Mouse (Mus musculus): ENCODE data around the gene A030005K14Rik. TPM values are rescaled to one million over a fixed set of nuclear protein-coding genes. Genes with fewer than 3 reads are reported as not detected.

The A030005K14Rik gene
- polyA plus RNA-seq, 1 experiment from 2014 or later = not detected

- Histone ChIP-seq H3K27me3 (no peaks in the 10 kb centered on the region), H3K4me3 (replicated peaks) (no peak overlapping the region), H3K9ac (no peak overlapping the region), H3K4me2 (no peak overlapping the region), H3K9me3 (replicated peaks) (no peaks in the 10 kb centered on the region), H3K4me1 (replicated peaks) (no peaks in the 10 kb centered on the region), H3K36me3 (no peaks in the 10 kb centered on the region), H3K27ac (no peak overlapping the region)
- ATAC-seq (ENCODE audit: low read depth) (no peak), DNase-seq (no peak)
- WGBS (ENCODE audit: insufficient replicate concordance) = 41% methylated on average over 5 of the region's 5 CpGs
These were observed 24.7 kb downstream of the A030005K14Rik start for GRCm38 (mm10) chr1:83034509-83034908.

- H3K9ac ChIP-seq = no peak overlapping the region
- H3K36me3 ChIP-seq = no peaks in the 10 kb centered on the region
- no peak for ATAC-seq (ENCODE audit: low read depth)
- WGBS (ENCODE audit: insufficient replicate concordance) = 74% methylated on average over 6 of the region's 6 CpGs
- no peak overlapping the region for H3K27ac ChIP-seq
- no peaks in the 10 kb centered on the region for H3K27me3 ChIP-seq
- DNase-seq = no peak
- H3K4me3 ChIP-seq (replicated peaks) = no peak overlapping the region
- no peaks in the 10 kb centered on the region for H3K9me3 ChIP-seq (replicated peaks)
- no peak overlapping the region for H3K4me2 ChIP-seq
- H3K4me1 ChIP-seq (replicated peaks) = no peaks in the 10 kb centered on the region
These were observed 26.7 kb downstream of the A030005K14Rik start for GRCm38 (mm10) chr1:83032508-83032907.

GRCm38 (mm10) chr1:83031950-83032349, 27.2 kb downstream of the A030005K14Rik start:
- Histone ChIP-seq H3K27me3 (no peaks in the 10 kb centered on the region), H3K27ac (no peak overlapping the region), H3K4me2 (no peak overlapping the region), H3K4me3 (replicated peaks) (no peak overlapping the region), H3K4me1 (replicated peaks) (no peaks in the 10 kb centered on the region), H3K9me3 (replicated peaks) (no peaks in the 10 kb centered on the region), H3K36me3 (no peaks in the 10 kb centered on the region), H3K9ac (no peak overlapping the region)
- WGBS (ENCODE audit: insufficient replicate concordance) = 33% methylated on average over 1 of the region's 1 CpGs
- DNase-seq (no peak), ATAC-seq (ENCODE audit: low read depth) (no peak)

- Histone ChIP-seq H3K4me3 (replicated peaks) (no peak overlapping the region), H3K9me3 (replicated peaks) (no peaks in the 10 kb centered on the region), H3K4me1 (replicated peaks) (no peaks in the 10 kb centered on the region), H3K4me2 (no peak overlapping the region), H3K9ac (no peak overlapping the region), H3K27ac (no peak overlapping the region), H3K27me3 (no peaks in the 10 kb centered on the region), H3K36me3 (no peaks in the 10 kb centered on the region)
- DNase-seq (no peak), ATAC-seq (ENCODE audit: low read depth) (no peak)
- 32% methylated on average over 1 of the region's 1 CpGs for WGBS (ENCODE audit: insufficient replicate concordance)
These were observed 42.6 kb downstream of the A030005K14Rik start for GRCm38 (mm10) chr1:83016556-83016955.

- H3K9ac ChIP-seq = no peak overlapping the region
- H3K4me1 ChIP-seq (replicated peaks) = no peaks in the 10 kb centered on the region
- H3K36me3 ChIP-seq = no peaks in the 10 kb centered on the region
- WGBS (ENCODE audit: insufficient replicate concordance) = 70% methylated on average over 10 of the region's 10 CpGs
- H3K27ac ChIP-seq = no peak overlapping the region
- H3K4me3 ChIP-seq (replicated peaks) = no peak overlapping the region
- no peaks in the 10 kb centered on the region for H3K9me3 ChIP-seq (replicated peaks)
- H3K27me3 ChIP-seq = no peaks in the 10 kb centered on the region
- DNase-seq (no peak), ATAC-seq (ENCODE audit: low read depth) (no peak)
- no peak overlapping the region for H3K4me2 ChIP-seq
These were observed 43.8 kb downstream of the A030005K14Rik start for GRCm38 (mm10) chr1:83015329-83015879.

GRCm38 (mm10) chr1:83014477-83014876, 44.7 kb downstream of the A030005K14Rik start:
- DNase-seq (no peak), ATAC-seq (ENCODE audit: low read depth) (no peak)
- no peaks in the 10 kb centered on the region for H3K4me1 ChIP-seq (replicated peaks)
- no peak overlapping the region for H3K4me2 ChIP-seq
- no peak overlapping the region for H3K9ac ChIP-seq
- no peaks in the 10 kb centered on the region for H3K9me3 ChIP-seq (replicated peaks)
- no peak overlapping the region for H3K27ac ChIP-seq
- H3K36me3 ChIP-seq = no peaks in the 10 kb centered on the region
- no peak overlapping the region for H3K4me3 ChIP-seq (replicated peaks)
- whole genome bisulfite sequencing (ENCODE audit: insufficient replicate concordance) = 77% methylated on average over 3 of the region's 3 CpGs
- H3K27me3 ChIP-seq = no peaks in the 10 kb centered on the region

Other genes starting within 250 kb of the A030005K14Rik start
- gene Agfg1, start 219.9 kb downstream of the A030005K14Rik start, polyA plus RNA-seq (2015; fragmentation: Nextera tagmentation; extraction: Ambion mirVana) = 47.2 and 53.9 TPM in 2 replicates
- gene A030005L19Rik, start 146.1 kb downstream of the A030005K14Rik start, polyA plus RNA-seq (2015; fragmentation: Nextera tagmentation; extraction: Ambion mirVana) = 0.16 and 0.19 TPM in 2 replicates
- gene A030014E15Rik, start 134.5 kb downstream of the A030005K14Rik start, polyA plus RNA-seq (2015; fragmentation: Nextera tagmentation; extraction: Ambion mirVana) = not detected in 2 replicates
- not detected in 2 replicates for gene Gm6217, start 128.0 kb downstream of the A030005K14Rik start, polyA plus RNA-seq (2015; fragmentation: Nextera tagmentation; extraction: Ambion mirVana)
- not detected in 2 replicates for gene A030003K21Rik, start 116.0 kb downstream of the A030005K14Rik start, polyA plus RNA-seq (2015; fragmentation: Nextera tagmentation; extraction: Ambion mirVana)
- not detected in 2 replicates for gene Gm7544, start 103.4 kb downstream of the A030005K14Rik start, polyA plus RNA-seq (2015; fragmentation: Nextera tagmentation; extraction: Ambion mirVana)
- gene Gm47955, start 99.1 kb downstream of the A030005K14Rik start, polyA plus RNA-seq (2015; fragmentation: Nextera tagmentation; extraction: Ambion mirVana) = not detected in 2 replicates
- gene Gm47959, start 58.8 kb downstream of the A030005K14Rik start, polyA plus RNA-seq (2015; fragmentation: Nextera tagmentation; extraction: Ambion mirVana) = not detected in 2 replicates
- 0.06 TPM in 1 of 2 replicates, not detected in the other for gene Slc19a3, start 20.9 kb downstream of the A030005K14Rik start, polyA plus RNA-seq (2015; fragmentation: Nextera tagmentation; extraction: Ambion mirVana)
- not detected in 2 replicates for gene Krtap28-10, start 16.9 kb downstream of the A030005K14Rik start, polyA plus RNA-seq (2015; fragmentation: Nextera tagmentation; extraction: Ambion mirVana)
- not detected in 2 replicates for gene Gm47969, start 14.4 kb downstream of the A030005K14Rik start, polyA plus RNA-seq (2015; fragmentation: Nextera tagmentation; extraction: Ambion mirVana)
- gene Krtap28-13, start 1.6 kb upstream of the A030005K14Rik start, polyA plus RNA-seq (2015; fragmentation: Nextera tagmentation; extraction: Ambion mirVana) = not detected in 2 replicates
- 0.23 TPM in 1 of 2 replicates, not detected in the other for gene Ccl20, start 57.4 kb upstream of the A030005K14Rik start, polyA plus RNA-seq (2015; fragmentation: Nextera tagmentation; extraction: Ambion mirVana)
- gene Daw1, start 100.4 kb upstream of the A030005K14Rik start, polyA plus RNA-seq (2015; fragmentation: Nextera tagmentation; extraction: Ambion mirVana) = not detected in 2 replicates

Data from liver, embryonic 13.5 days (tissue).